Mouse (Mus musculus) testis, adult 2 months (tissue): ENCODE measurements around the gene Mdh1.
"Not testable (repeated sequence)": the region's sequence is repeated elsewhere in the genome, so short reads cannot be mapped to it uniquely, and the experiment has no call there.

Source experiments
- CTCF ChIP-seq: fragments of 200-500 bp; IDR thresholded peaks from 2 replicates; pipeline ENCODE4 v1.5.1; 2012; ENCODE audit warnings: low read depth, mild to moderate bottlenecking, inconsistent platforms, low read length, moderate library complexity; ENCODE audit not compliant: control insufficient read depth, insufficient read depth, insufficient replicate concordance
- POLR2A ChIP-seq: fragments of 200-500 bp; IDR thresholded peaks from 2 replicates; pipeline ENCODE4 v1.6.1; 2012; ENCODE audit warnings: low read depth, mild to moderate bottlenecking, inconsistent platforms, low read length, moderate library complexity; ENCODE audit not compliant: control insufficient read depth

DNA sequence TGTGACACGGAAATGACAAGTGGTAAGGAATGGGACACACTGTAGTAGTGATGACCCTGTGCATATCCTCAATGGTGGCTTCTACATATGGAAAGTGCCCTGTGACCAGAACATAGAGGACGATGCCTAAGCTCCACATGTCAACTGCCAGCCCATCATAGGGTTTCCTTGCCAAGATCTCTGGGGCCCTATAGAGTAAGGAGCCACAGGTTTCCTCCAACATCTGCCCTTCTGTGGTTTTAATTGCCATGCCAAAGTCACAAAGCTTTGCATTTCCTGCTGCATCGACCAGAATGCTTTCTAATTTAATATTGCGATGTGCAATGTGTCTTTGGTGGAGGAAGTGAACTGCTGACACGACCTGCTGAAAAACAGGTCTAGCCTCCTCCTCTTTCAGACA is 65.1 kb downstream of the Mdh1 start:
- TF ChIP-seq CTCF, POLR2A: not testable (repeated sequence)
